Mouse (Mus musculus) embryonic fibroblast, embryonic 13.5 days (primary cell): ENCODE measurements around the gene Nup155.

ENCODE experiments used
- CTCF ChIP-seq: IDR thresholded peaks from 2 replicates; pipeline ENCODE4 v1.5.1; 2011; ENCODE audit warnings: mild to moderate bottlenecking, control low read depth, low read length, moderate library complexity, borderline replicate concordance; ENCODE audit not compliant: insufficient read depth
- POLR2A ChIP-seq: IDR thresholded peaks from 2 replicates; pipeline ENCODE4 v1.6.1; 2011; ENCODE audit warnings: low read depth, mild to moderate bottlenecking, control low read depth, low read length, moderate library complexity

- no peak for TF ChIP-seq CTCF
- TF ChIP-seq POLR2A = no peak
These were observed 26.9 kb upstream of the Nup155 start for GRCm38 (mm10) chr15:8082139-8082538.
